Mouse (Mus musculus) heart, embryonic 13.5 days (tissue): ENCODE results near the gene Npc1l1. TPM values are rescaled to one million over a fixed set of nuclear protein-coding genes. Genes with fewer than 3 reads are reported as not detected.

Experiments used
- polyA plus RNA-seq: library from polyadenylated mRNA; unstranded; fragments of >200 nt; fragmentation: Nextera tagmentation; extraction: Ambion mirVana; gene quantifications from 2 replicates; pipeline ENCODE4 v1.2.1, GENCODE M21; 2015

Npc1l1 gene
- polyA plus RNA-seq, 1 experiment from 2014 or later = not detected

Other genes starting within 250 kb of the Npc1l1 start
- 2.4 and 2.7 TPM in 2 replicates for gene Camk2b, start 163.8 kb downstream of the Npc1l1 start, polyA plus RNA-seq
- gene A730071L15Rik, start 30.1 kb downstream of the Npc1l1 start, polyA plus RNA-seq = 0.32 and 0.55 TPM in 2 replicates
- 30.1 and 33.2 TPM in 2 replicates for gene Nudcd3, start 29.7 kb downstream of the Npc1l1 start, polyA plus RNA-seq
- gene Ddx56, start 37.6 kb upstream of the Npc1l1 start, polyA plus RNA-seq = 59.4 and 60.0 TPM in 2 replicates
- gene Tmed4, start 44.7 kb upstream of the Npc1l1 start, polyA plus RNA-seq = 71.3 and 83.0 TPM in 2 replicates
- gene Ogdh, start 61.5 kb upstream of the Npc1l1 start, polyA plus RNA-seq = 226 and 229 TPM in 2 replicates
- 6.6 and 7.3 TPM in 2 replicates for gene Zmiz2, start 158.9 kb upstream of the Npc1l1 start, polyA plus RNA-seq
- gene Ppia, start 185.3 kb upstream of the Npc1l1 start, polyA plus RNA-seq = 4,195 and 4,594 TPM in 2 replicates
- 309 and 340 TPM in 2 replicates for gene H2afv, start 214.3 kb upstream of the Npc1l1 start, polyA plus RNA-seq
- 23.5 and 25.5 TPM in 2 replicates for gene Purb, start 245.8 kb upstream of the Npc1l1 start, polyA plus RNA-seq